Mouse (Mus musculus) pancreas, adult 10 weeks (tissue): ENCODE measurements around the gene Frmd4b. TPM values are rescaled to one million over a fixed set of nuclear protein-coding genes. Genes with fewer than 3 reads are reported as not detected.

ENCODE experiments used
- polyA plus RNA-seq: library from polyadenylated mRNA; stranded (reverse); fragments of 350-450 nt; fragmentation: Illumina TruSeq; extraction: RNeasy Lipid Tissue Mini Kit (QIAGEN cat#74804); gene quantifications from one replicate; pipeline ENCODE4 v1.2.3, GENCODE M21; 2015; ENCODE audit warnings: low read depth, low replicate concordance; ENCODE audit not compliant: insufficient read depth

The Frmd4b gene
- 6.7 TPM for polyA plus RNA-seq

GRCm38 (mm10) chr6:97617266-97617743 is at the start of gene Frmd4b:
Gene Frmd4b, minus strand, starts transcription at chr6:97617541.

GRCm38 (mm10) chr6:97252711-97253221 is 364.6 kb downstream of the Frmd4b start, which contains the start of gene Lmod3:
Gene Lmod3, minus strand, starts transcription at chr6:97252759.

Other genes with a start within 250 kb of the Frmd4b start
- gene Mitf, start 189.5 kb upstream of the Frmd4b start, polyA plus RNA-seq: 0.96 TPM